Mouse (Mus musculus): ENCODE data around the gene Mrpl44. TPM values are rescaled to one million over a fixed set of nuclear protein-coding genes. Genes with fewer than 3 reads are reported as not detected.

Mrpl44 gene
- polyA plus RNA-seq, 1 experiment, result 5.3 TPM

DNA sequence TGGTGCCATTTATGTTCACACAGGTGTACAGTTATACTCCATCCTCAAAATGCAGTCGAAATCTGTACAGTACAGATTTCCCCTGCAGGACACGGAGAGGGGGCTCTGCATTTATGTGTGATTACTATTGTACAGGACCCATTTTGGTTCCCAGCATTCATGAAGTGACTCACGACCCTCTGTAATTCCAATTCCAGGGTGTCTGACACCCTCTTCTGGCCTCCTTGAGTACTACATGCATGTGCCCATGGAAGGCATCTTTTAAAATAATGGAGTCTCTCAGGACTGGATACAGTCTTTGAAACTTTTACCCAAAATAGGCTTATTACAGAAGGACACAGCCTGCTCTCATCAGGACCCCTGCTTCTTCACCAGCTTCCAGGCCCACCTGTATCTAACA lies 6.6 kb downstream of the Mrpl44 start:
- Histone ChIP-seq H3K4me3 (ENCODE audit: control insufficient read depth, low read depth, low read length) (no peak overlapping the region), H3K36me3 (ENCODE audit: control insufficient read depth, insufficient read depth, low read length) (peaks cover 2% of the 10 kb centered on the region), H3K27ac (ENCODE audit: control insufficient read depth, insufficient read depth, low read depth, low read length) (no peak overlapping the region), H3K27me3 (ENCODE audit: control insufficient read depth, insufficient read depth, low read length) (no peaks in the 10 kb centered on the region), H3K4me1 (ENCODE audit: control insufficient read depth, insufficient read depth, low read length) (no peaks in the 10 kb centered on the region)
- TF ChIP-seq CTCF (IDR thresholded peaks at IDR 0.05; ENCODE audit: control insufficient read depth, insufficient read depth, insufficient replicate concordance, low read depth, low read length) (no peak), POLR2A (IDR thresholded peaks at IDR 0.05; ENCODE audit: control insufficient read depth, low read depth, low read length) (no peak)

DNA sequence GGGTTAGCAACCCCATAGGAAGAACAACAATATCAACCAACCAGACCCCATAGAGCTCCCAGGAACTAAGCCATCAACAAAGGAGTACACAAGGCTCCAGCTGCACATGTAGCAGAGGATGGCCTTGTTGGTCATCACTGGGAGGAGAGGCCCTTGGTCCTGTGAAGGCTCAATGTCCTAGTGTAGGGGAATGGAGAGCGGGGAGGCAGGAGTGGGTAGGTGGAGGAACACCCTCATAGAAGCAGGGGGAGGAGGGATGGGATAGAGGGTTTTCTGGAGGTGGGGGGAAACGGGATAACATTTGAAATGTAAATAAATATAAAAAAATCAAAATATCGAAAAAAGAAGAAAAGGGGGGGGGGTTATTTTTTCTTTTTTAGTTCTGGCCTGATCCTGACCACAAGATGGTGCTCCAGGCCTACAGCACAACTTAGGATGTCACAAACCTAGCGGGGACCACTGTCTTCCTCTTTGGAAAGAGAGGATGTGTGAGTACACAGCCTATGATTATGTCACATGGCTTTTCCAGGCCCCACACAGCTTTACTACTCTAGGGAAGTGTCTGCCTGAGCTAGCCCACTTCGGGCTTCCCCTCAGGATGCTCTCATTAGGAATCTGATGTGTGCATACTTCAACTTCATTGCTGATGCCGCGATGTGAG lies 10.6 kb downstream of the Mrpl44 start:
- H3K4me1 ChIP-seq (ENCODE audit: control insufficient read depth, insufficient read depth, low read length), result no peaks in the 10 kb centered on the region
- H3K27ac ChIP-seq (ENCODE audit: control insufficient read depth, insufficient read depth, low read depth, low read length), result no peak overlapping the region
- no peak for TF ChIP-seq POLR2A (IDR thresholded peaks at IDR 0.05; ENCODE audit: control insufficient read depth, low read depth, low read length)
- no peak for TF ChIP-seq CTCF (IDR thresholded peaks at IDR 0.05; ENCODE audit: control insufficient read depth, insufficient read depth, insufficient replicate concordance, low read depth, low read length)
- no peaks in the 10 kb centered on the region for H3K27me3 ChIP-seq (ENCODE audit: control insufficient read depth, insufficient read depth, low read length)
- H3K36me3 ChIP-seq (ENCODE audit: control insufficient read depth, insufficient read depth, low read length), result no peaks in the 10 kb centered on the region
- H3K4me3 ChIP-seq (ENCODE audit: control insufficient read depth, low read depth, low read length), result no peak overlapping the region

DNA sequence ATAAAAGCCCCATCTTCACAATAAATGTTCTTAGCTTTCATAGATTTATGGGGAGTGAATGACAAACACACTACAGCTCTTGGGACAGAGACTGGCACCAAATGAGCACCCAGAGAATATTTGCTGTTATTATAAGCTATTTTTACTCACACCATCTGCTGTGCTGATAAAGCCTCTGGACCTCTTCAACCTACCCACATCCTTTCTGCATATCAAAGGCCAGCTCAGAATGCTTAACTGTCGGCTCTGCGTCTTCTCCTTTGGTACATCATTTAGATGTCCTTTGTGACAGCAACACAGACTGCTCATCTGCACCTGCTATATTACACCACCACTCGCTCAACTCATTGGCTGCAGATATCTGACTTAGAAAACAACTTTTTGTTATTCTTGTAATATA lies 21.3 kb downstream of the Mrpl44 start:
- no peak overlapping the region for H3K27ac ChIP-seq (ENCODE audit: control insufficient read depth, insufficient read depth, low read depth, low read length)
- H3K27me3 ChIP-seq (ENCODE audit: control insufficient read depth, insufficient read depth, low read length), result no peaks in the 10 kb centered on the region
- H3K4me1 ChIP-seq (ENCODE audit: control insufficient read depth, insufficient read depth, low read length), result no peaks in the 10 kb centered on the region
- TF ChIP-seq CTCF (IDR thresholded peaks at IDR 0.05; ENCODE audit: control insufficient read depth, insufficient read depth, insufficient replicate concordance, low read depth, low read length), result no peak
- TF ChIP-seq POLR2A (IDR thresholded peaks at IDR 0.05; ENCODE audit: control insufficient read depth, low read depth, low read length), result no peak
- no peak overlapping the region for H3K4me3 ChIP-seq (ENCODE audit: control insufficient read depth, low read depth, low read length)
- no peaks in the 10 kb centered on the region for H3K36me3 ChIP-seq (ENCODE audit: control insufficient read depth, insufficient read depth, low read length)

DNA sequence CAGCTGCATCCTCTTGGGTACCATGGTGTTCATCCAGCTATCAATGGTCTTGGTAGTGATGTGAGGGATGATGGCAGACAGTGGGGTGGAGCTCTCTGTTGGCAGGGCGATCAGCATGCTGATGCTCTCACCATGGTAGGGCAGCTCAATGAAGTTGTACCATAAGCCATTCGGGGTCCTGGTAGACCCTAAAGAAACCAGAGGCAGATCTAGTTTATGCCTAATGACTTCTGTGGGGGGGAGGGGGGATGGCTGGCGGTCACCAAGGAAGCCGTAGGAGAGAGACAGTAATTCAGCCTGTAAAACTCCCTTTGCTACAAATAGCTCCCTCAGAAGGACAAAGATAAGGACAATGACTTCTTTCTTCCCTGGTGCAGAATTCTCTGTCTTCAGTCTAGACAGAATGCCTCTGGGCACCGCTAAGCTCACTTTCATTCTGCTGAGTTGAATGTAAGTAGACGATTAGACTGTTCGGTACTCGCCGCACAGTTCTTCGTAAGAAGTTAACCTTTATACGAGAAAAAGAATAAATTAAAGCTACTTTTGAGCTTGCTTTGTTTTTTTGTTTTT lies 27.1 kb downstream of the Mrpl44 start:
- Histone ChIP-seq H3K36me3 (ENCODE audit: control insufficient read depth, insufficient read depth, low read length) (no peaks in the 10 kb centered on the region), H3K27ac (ENCODE audit: control insufficient read depth, insufficient read depth, low read depth, low read length) (no peak overlapping the region), H3K4me1 (ENCODE audit: control insufficient read depth, insufficient read depth, low read length) (no peaks in the 10 kb centered on the region), H3K4me3 (ENCODE audit: control insufficient read depth, low read depth, low read length) (no peak overlapping the region), H3K27me3 (ENCODE audit: control insufficient read depth, insufficient read depth, low read length) (no peaks in the 10 kb centered on the region)
- TF ChIP-seq POLR2A (IDR thresholded peaks at IDR 0.05; ENCODE audit: control insufficient read depth, low read depth, low read length) (no peak), CTCF (IDR thresholded peaks at IDR 0.05; ENCODE audit: control insufficient read depth, insufficient read depth, insufficient replicate concordance, low read depth, low read length) (no peak)

DNA sequence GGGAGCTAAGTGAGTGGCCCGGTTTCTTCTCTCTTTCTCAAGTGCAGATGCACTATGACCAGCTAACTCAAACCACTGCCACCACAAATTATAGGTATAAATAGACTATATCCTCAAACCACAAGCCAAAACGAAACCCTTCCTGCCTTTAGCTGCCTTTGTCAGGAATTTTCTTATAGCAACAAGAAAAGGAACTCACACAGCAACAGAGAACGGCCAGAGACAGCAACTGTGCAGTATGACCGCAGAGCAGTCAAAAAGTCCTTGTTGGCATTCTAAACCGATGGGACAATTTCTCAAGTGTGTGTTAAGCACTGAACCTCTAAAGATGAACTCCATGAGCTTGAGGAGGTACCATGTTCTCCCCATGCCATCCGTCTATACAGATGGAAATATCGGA lies 27.8 kb downstream of the Mrpl44 start:
- H3K4me3 ChIP-seq (ENCODE audit: control insufficient read depth, low read depth, low read length), result no peak overlapping the region
- no peak overlapping the region for H3K27ac ChIP-seq (ENCODE audit: control insufficient read depth, insufficient read depth, low read depth, low read length)
- no peaks in the 10 kb centered on the region for H3K27me3 ChIP-seq (ENCODE audit: control insufficient read depth, insufficient read depth, low read length)
- H3K36me3 ChIP-seq (ENCODE audit: control insufficient read depth, insufficient read depth, low read length), result no peaks in the 10 kb centered on the region
- no peaks in the 10 kb centered on the region for H3K4me1 ChIP-seq (ENCODE audit: control insufficient read depth, insufficient read depth, low read length)
- TF ChIP-seq POLR2A (IDR thresholded peaks at IDR 0.05; ENCODE audit: control insufficient read depth, low read depth, low read length) (no peak), CTCF (IDR thresholded peaks at IDR 0.05; ENCODE audit: control insufficient read depth, insufficient read depth, insufficient replicate concordance, low read depth, low read length) (no peak)

DNA sequence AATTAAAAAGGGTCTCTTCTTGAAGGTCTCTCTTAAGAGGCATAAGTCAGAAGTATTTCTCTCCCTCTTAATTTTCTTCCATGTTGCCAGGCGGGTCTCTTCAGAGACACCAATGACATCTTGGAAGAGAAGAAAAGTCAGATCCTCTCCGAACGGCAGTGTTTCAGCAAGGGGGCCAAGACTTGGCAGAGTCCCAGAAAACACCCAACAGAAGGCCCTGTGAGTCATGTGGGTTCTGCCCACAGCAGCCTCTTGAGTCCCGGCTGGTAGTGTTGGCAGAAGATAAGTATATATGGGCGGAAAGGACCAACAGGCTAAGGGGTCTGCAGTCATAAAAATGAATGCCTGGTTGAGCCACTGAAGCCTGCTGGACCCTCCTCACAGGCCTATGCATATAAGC lies 31.0 kb downstream of the Mrpl44 start:
- no peaks in the 10 kb centered on the region for H3K27me3 ChIP-seq (ENCODE audit: control insufficient read depth, insufficient read depth, low read length)
- TF ChIP-seq POLR2A (IDR thresholded peaks at IDR 0.05; ENCODE audit: control insufficient read depth, low read depth, low read length) (no peak), CTCF (IDR thresholded peaks at IDR 0.05; ENCODE audit: control insufficient read depth, insufficient read depth, insufficient replicate concordance, low read depth, low read length) (no peak)
- no peak overlapping the region for H3K27ac ChIP-seq (ENCODE audit: control insufficient read depth, insufficient read depth, low read depth, low read length)
- H3K36me3 ChIP-seq (ENCODE audit: control insufficient read depth, insufficient read depth, low read length), result no peaks in the 10 kb centered on the region
- no peak overlapping the region for H3K4me3 ChIP-seq (ENCODE audit: control insufficient read depth, low read depth, low read length)
- no peaks in the 10 kb centered on the region for H3K4me1 ChIP-seq (ENCODE audit: control insufficient read depth, insufficient read depth, low read length)

DNA sequence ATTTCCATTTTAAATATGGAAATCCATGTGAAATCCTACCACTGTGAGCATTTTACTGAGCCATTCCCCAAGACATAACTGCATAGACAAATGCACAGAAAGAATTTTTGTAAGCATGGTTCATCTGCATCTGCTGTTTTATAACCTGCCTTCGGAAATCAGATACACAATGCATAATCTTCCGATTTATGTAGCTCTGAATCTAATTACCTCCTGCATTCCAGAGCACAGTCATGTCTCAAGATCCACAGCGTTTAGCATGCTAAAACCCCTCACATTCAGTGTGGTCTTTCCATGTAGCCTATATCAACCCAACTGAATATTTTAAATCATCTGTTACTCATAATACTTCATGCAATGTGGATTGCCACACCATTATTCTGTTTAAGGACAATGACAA lies 33.6 kb downstream of the Mrpl44 start:
- no peaks in the 10 kb centered on the region for H3K27me3 ChIP-seq (ENCODE audit: control insufficient read depth, insufficient read depth, low read length)
- H3K27ac ChIP-seq (ENCODE audit: control insufficient read depth, insufficient read depth, low read depth, low read length), result no peak overlapping the region
- no peaks in the 10 kb centered on the region for H3K36me3 ChIP-seq (ENCODE audit: control insufficient read depth, insufficient read depth, low read length)
- H3K4me3 ChIP-seq (ENCODE audit: control insufficient read depth, low read depth, low read length), result no peak overlapping the region
- TF ChIP-seq CTCF (IDR thresholded peaks at IDR 0.05; ENCODE audit: control insufficient read depth, insufficient read depth, insufficient replicate concordance, low read depth, low read length) (no peak), POLR2A (IDR thresholded peaks at IDR 0.05; ENCODE audit: control insufficient read depth, low read depth, low read length) (no peak)
- H3K4me1 ChIP-seq (ENCODE audit: control insufficient read depth, insufficient read depth, low read length), result no peaks in the 10 kb centered on the region
